Mouse (Mus musculus) midbrain, embryonic 16.5 days (tissue): Measurements from ENCODE around the gene Itga7. TPM values are rescaled to one million over a fixed set of nuclear protein-coding genes. Genes with fewer than 3 reads are reported as not detected.

ENCODE experiments used
- ATAC-seq: fragments of 200-750 bp; cut with Nextera tagmentation; 2 replicates; pipeline ENCODE4 v1.8.0; 2017; ENCODE audit warnings: moderate TSS enrichment
- H3K27ac ChIP-seq: fragments of 300-500 bp; sonication (generic); 2 replicates; pipeline ENCODE4 v1.5.1; 2014; ENCODE audit warnings: mild to moderate bottlenecking, low read length, mixed read lengths
- H3K27me3 ChIP-seq: fragments of 300-500 bp; sonication (generic); 2 replicates; pipeline ENCODE4 v1.6.1; 2014; ENCODE audit warnings: low read depth, low read length, mixed read lengths; ENCODE audit not compliant: control insufficient read depth, insufficient read depth
- H3K36me3 ChIP-seq: fragments of 300-500 bp; sonication (generic); 2 replicates; pipeline ENCODE4 v1.6.1; 2014; ENCODE audit warnings: mild to moderate bottlenecking, low read length, moderate library complexity, mixed read lengths; ENCODE audit not compliant: control insufficient read depth, insufficient read depth
- H3K4me1 ChIP-seq: fragments of 300-500 bp; sonication (generic); 2 replicates; pipeline ENCODE4 v1.6.1; 2014; ENCODE audit warnings: mild to moderate bottlenecking, low read length, mixed read lengths; ENCODE audit not compliant: control insufficient read depth, insufficient read depth
- H3K4me2 ChIP-seq: fragments of 300-500 bp; sonication (generic); 2 replicates; pipeline ENCODE4 v1.6.1; 2014; ENCODE audit warnings: mild to moderate bottlenecking, low read length, mixed read lengths
- H3K4me3 ChIP-seq: fragments of 300-500 bp; sonication (generic); 2 replicates; pipeline ENCODE4 v1.5.1; 2014; ENCODE audit warnings: low read depth, mild to moderate bottlenecking, low read length, moderate library complexity, mixed read lengths
- H3K9ac ChIP-seq: fragments of 300-500 bp; sonication (generic); 2 replicates; pipeline ENCODE4 v1.6.1; 2014; ENCODE audit warnings: low read depth, low read length, mixed read lengths
- H3K9me3 ChIP-seq: fragments of 300-500 bp; sonication (generic); replicated peaks from 2 replicates; pipeline ENCODE4 v1.6.1; 2014; ENCODE audit warnings: mild to moderate bottlenecking, low read length, mixed read lengths; ENCODE audit not compliant: control insufficient read depth, poor library complexity, severe bottlenecking
- WGBS: fragments of 180-500 bp; shearing (Covaris S2); extraction: QIAGEN DNeasy Blood & Tissue Kit; methylation state at CpG from one replicate; pipeline ENCODE4 v1.1.7; 2014; 5-methylcytosine and 5-hydroxymethylcytosine counted together
- polyA plus RNA-seq: library from polyadenylated mRNA; unstranded; fragments of >200 nt; fragmentation: Nextera tagmentation; extraction: Ambion mirVana; gene quantifications from 2 replicates; pipeline ENCODE4 v1.2.1, GENCODE M21; 2015

The Itga7 gene
- polyA plus RNA-seq: 6.1 and 9.2 TPM in 2 replicates

GRCm38 (mm10) chr10:128933574-128933973 is at the start of gene Itga7:
Gene Itga7 (plus strand): TSS chr10:128933818.
- Histone ChIP-seq H3K27ac (no peak within 1 kb of the TSS), H3K36me3 (no peaks in the 10 kb centered on the region), H3K4me2 (peak within 1 kb of the TSS; percentile 87), H3K27me3 (peaks cover 31% of the 10 kb centered on the region), H3K4me1 (peaks cover 7% of the 10 kb centered on the region; the same call in 1 of the 2 replicates), H3K9ac (peak within 1 kb of the TSS; percentile 67), H3K4me3 (peak within 1 kb of the TSS; percentile 49), H3K9me3 (no peaks in the 10 kb centered on the region)
- whole genome bisulfite sequencing: 1% methylated on average over 26 of the region's 26 CpGs
- ATAC-seq: peak; percentile 72

- Histone ChIP-seq H3K27ac (peak overlapping the region; percentile 38), H3K27me3 (no peaks in the 10 kb centered on the region), H3K9ac (peak overlapping the region; percentile 52), H3K4me2 (peak overlapping the region; percentile 92), H3K36me3 (peaks cover 8% of the 10 kb centered on the region; the same call in 1 of the 2 replicates), H3K9me3 (no peaks in the 10 kb centered on the region), H3K4me3 (peak overlapping the region; percentile 82), H3K4me1 (peaks cover 34% of the 10 kb centered on the region)
- peak; percentile 26 for ATAC-seq
- WGBS: 1% methylated on average over 7 of the region's 7 CpGs
Observed at GRCm38 (mm10) chr10:128888941-128889827, 44.4 kb upstream of the Itga7 start.

GRCm38 (mm10) chr10:128889846-128890245 is 43.8 kb upstream of the Itga7 start:
- H3K27ac ChIP-seq: 0 out of 2 replicates have a peak overlapping the region, but pooled peaks have one; percentile 47
- ATAC-seq: no peak
- peak overlapping the region; percentile 86; the same call in 1 of the 2 replicates for H3K9ac ChIP-seq
- H3K4me3 ChIP-seq: peak overlapping the region; percentile 82
- peak overlapping the region; percentile 92 for H3K4me2 ChIP-seq
- WGBS: 0% methylated on average over 1 of the region's 2 CpGs
- H3K27me3 ChIP-seq: no peaks in the 10 kb centered on the region
- peaks cover 7% of the 10 kb centered on the region; the same call in 1 of the 2 replicates for H3K36me3 ChIP-seq
- H3K4me1 ChIP-seq: peaks cover 34% of the 10 kb centered on the region
- no peaks in the 10 kb centered on the region for H3K9me3 ChIP-seq

- under 1% methylated on average over 40 of the region's 40 CpGs for WGBS
- Histone ChIP-seq H3K9me3 (no peaks in the 10 kb centered on the region), H3K4me2 (peak overlapping the region; percentile 92), H3K27me3 (no peaks in the 10 kb centered on the region; the same call in 1 of the 2 replicates), H3K4me3 (peak overlapping the region; percentile 82), H3K9ac (peak overlapping the region; percentile 86), H3K4me1 (peaks cover 35% of the 10 kb centered on the region), H3K27ac (peak overlapping the region; percentile 94), H3K36me3 (peaks cover 4% of the 10 kb centered on the region; the same call in 1 of the 2 replicates)
- ATAC-seq: peak; percentile 39
Observed at GRCm38 (mm10) chr10:128890383-128891295, 43.0 kb upstream of the Itga7 start.

- H3K36me3 ChIP-seq: no peaks in the 10 kb centered on the region; the same call in 1 of the 2 replicates
- H3K4me3 ChIP-seq: peak within 1 kb of the TSS; percentile 82
- H3K9ac ChIP-seq: peak within 1 kb of the TSS; percentile 86
- peak within 1 kb of the TSS; percentile 92 for H3K4me2 ChIP-seq
- peaks cover 42% of the 10 kb centered on the region for H3K4me1 ChIP-seq
- H3K9me3 ChIP-seq: no peaks in the 10 kb centered on the region
- peak within 1 kb of the TSS; percentile 94 for H3K27ac ChIP-seq
- peaks cover 7% of the 10 kb centered on the region for H3K27me3 ChIP-seq
- peak; percentile 83 for ATAC-seq
- WGBS: under 1% methylated on average over 35 of the region's 89 CpGs
Observed at GRCm38 (mm10) chr10:128891296-128892094, 42.1 kb upstream of the Itga7 start, which contains the start of gene Gdf11. Gene Gdf11 (minus strand): TSS chr10:128891718.

- H3K4me1 ChIP-seq: peaks cover 42% of the 10 kb centered on the region
- H3K4me3 ChIP-seq: peak overlapping the region; percentile 82
- peak overlapping the region; percentile 94 for H3K27ac ChIP-seq
- peaks cover 11% of the 10 kb centered on the region for H3K27me3 ChIP-seq
- WGBS: 2% methylated on average over 9 of the region's 9 CpGs
- H3K36me3 ChIP-seq: no peaks in the 10 kb centered on the region
- ATAC-seq: peak; percentile 21
- peak overlapping the region; percentile 92 for H3K4me2 ChIP-seq
- H3K9ac ChIP-seq: peak overlapping the region; percentile 86
- no peaks in the 10 kb centered on the region for H3K9me3 ChIP-seq
Observed at GRCm38 (mm10) chr10:128892246-128892645, 41.4 kb upstream of the Itga7 start.

- H3K9me3 ChIP-seq: no peaks in the 10 kb centered on the region
- H3K36me3 ChIP-seq: no peaks in the 10 kb centered on the region
- ATAC-seq: 0 out of 2 replicates have a peak, but pooled peaks have one; percentile 6
- H3K4me1 ChIP-seq: peaks cover 21% of the 10 kb centered on the region
- 0 out of 2 replicates have a peak overlapping the region, but pooled peaks have one; percentile 35 for H3K4me2 ChIP-seq
- H3K9ac ChIP-seq: no peak overlapping the region
- no peak overlapping the region; the same call in 1 of the 2 replicates for H3K4me3 ChIP-seq
- peaks cover 11% of the 10 kb centered on the region for H3K27me3 ChIP-seq
- no peak overlapping the region for H3K27ac ChIP-seq
- under 1% methylated on average over 9 of the region's 9 CpGs for WGBS
Observed at GRCm38 (mm10) chr10:128895437-128895836, 38.2 kb upstream of the Itga7 start.
